Mouse (Mus musculus): ENCODE measurements around the gene Sec63. TPM values are rescaled to one million over a fixed set of nuclear protein-coding genes. Genes with fewer than 3 reads are reported as not detected.
A peak's percentile ranks its signal among the peaks of the same experiment; 100 is the strongest.

The Sec63 gene
- polyA plus RNA-seq, 1 experiment from 2014 or later: 22.7 TPM

- H3K27me3 ChIP-seq (ENCODE audit: insufficient read depth, low read length): no peaks in the 10 kb centered on the region
- H3K9ac ChIP-seq: no peak overlapping the region
- H3K4me2 ChIP-seq: no peak overlapping the region
- no peak overlapping the region for H3K27ac ChIP-seq (ENCODE audit: low read depth)
- DNase-seq (no peak), ATAC-seq (ENCODE audit: insufficient read depth) (no peak)
- 68% methylated on average over 2 of the region's 2 CpGs for WGBS
- no peaks in the 10 kb centered on the region for H3K9me3 ChIP-seq (ENCODE audit: low read depth, low read length)
- H3K4me3 ChIP-seq (ENCODE audit: low read depth, low read length): no peak overlapping the region
- peaks cover 74% of the 10 kb centered on the region for H3K36me3 ChIP-seq (ENCODE audit: insufficient read depth)
- H3K4me1 ChIP-seq (ENCODE audit: insufficient read depth): no peaks in the 10 kb centered on the region
- no peak for TF ChIP-seq CTCF (IDR thresholded peaks at IDR 0.05; ENCODE audit: low read depth)
Measured at GRCm38 (mm10) chr10:42830007-42830406, 68.7 kb downstream of the Sec63 start.

- Histone ChIP-seq H3K9ac (no peak overlapping the region), H3K4me3 (ENCODE audit: low read depth, low read length) (no peak overlapping the region), H3K36me3 (ENCODE audit: insufficient read depth) (peaks cover 73% of the 10 kb centered on the region), H3K27ac (ENCODE audit: low read depth) (no peak overlapping the region), H3K4me2 (no peak overlapping the region), H3K9me3 (ENCODE audit: low read depth, low read length) (no peaks in the 10 kb centered on the region), H3K4me1 (ENCODE audit: insufficient read depth) (no peaks in the 10 kb centered on the region), H3K27me3 (ENCODE audit: insufficient read depth, low read length) (no peaks in the 10 kb centered on the region)
- ATAC-seq (ENCODE audit: insufficient read depth) (peak; percentile 70), DNase-seq (peak; percentile 23)
- 50% methylated on average over 6 of the region's 6 CpGs for WGBS
- TF ChIP-seq CTCF (IDR thresholded peaks at IDR 0.05; ENCODE audit: low read depth): no peak
Measured at GRCm38 (mm10) chr10:42830409-42830808, 69.1 kb downstream of the Sec63 start.

GRCm38 (mm10) chr10:42832677-42833076 is 71.4 kb downstream of the Sec63 start:
- no peak; the same call in 1 of the 2 replicates for ATAC-seq (ENCODE audit: insufficient read depth)
- peak; percentile 54 for TF ChIP-seq CTCF (IDR thresholded peaks at IDR 0.05; ENCODE audit: low read depth)
- Histone ChIP-seq H3K4me2 (no peak overlapping the region), H3K4me1 (ENCODE audit: insufficient read depth) (no peaks in the 10 kb centered on the region), H3K36me3 (ENCODE audit: insufficient read depth) (peaks cover 72% of the 10 kb centered on the region), H3K27me3 (ENCODE audit: insufficient read depth, low read length) (no peaks in the 10 kb centered on the region), H3K27ac (ENCODE audit: low read depth) (no peak overlapping the region), H3K9me3 (ENCODE audit: low read depth, low read length) (no peaks in the 10 kb centered on the region), H3K4me3 (ENCODE audit: low read depth, low read length) (no peak overlapping the region), H3K9ac (no peak overlapping the region)
- 52% methylated on average over 4 of the region's 4 CpGs for WGBS
- DNase-seq: peak; percentile 55

DNA sequence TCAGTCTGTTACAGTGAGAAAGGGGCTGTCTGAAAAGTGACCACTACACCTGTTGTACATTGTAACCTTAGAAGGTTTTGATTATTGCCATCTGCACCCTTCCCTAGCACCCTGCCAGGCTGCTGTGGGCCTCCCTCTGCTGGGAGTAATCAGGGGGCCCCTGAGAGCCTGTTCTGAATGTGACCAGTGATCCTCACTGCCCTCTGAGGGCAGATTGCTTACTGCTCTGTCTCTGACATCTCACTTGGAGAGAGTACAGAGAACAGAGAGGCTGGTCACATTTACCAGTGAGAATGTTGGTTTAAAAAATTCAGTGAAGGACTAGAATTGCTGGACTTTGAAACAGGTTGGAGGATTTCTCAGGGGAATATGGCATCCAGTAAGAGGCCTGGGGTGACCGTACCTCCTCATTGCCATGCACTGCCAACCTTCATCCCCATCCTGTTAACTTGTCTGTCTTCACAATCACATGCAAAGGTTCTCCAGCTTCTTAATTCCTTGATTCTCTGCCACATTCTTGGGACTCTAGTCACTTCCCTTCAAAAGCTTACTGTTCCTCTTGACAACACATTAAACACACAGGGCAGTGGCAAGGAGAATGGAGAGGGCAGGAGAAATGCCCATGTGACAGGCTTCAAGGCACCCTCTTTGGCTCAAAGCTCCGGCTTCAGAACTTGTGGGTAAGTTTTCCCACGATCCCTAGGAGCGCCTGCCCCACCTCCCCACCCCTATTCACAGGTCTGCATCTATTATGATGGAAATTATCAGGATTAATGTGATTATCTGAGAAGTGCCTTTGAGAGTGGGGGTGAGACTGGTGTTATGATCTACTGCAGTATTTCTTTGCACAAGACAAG is 72.8 kb downstream of the Sec63 start:
- H3K36me3 ChIP-seq (ENCODE audit: insufficient read depth): peaks cover 58% of the 10 kb centered on the region
- H3K27ac ChIP-seq (ENCODE audit: low read depth): no peak overlapping the region
- H3K9ac ChIP-seq: 0 out of 2 replicates have a peak overlapping the region, but pooled peaks have one; percentile 3
- no peaks in the 10 kb centered on the region for H3K4me1 ChIP-seq (ENCODE audit: insufficient read depth)
- H3K27me3 ChIP-seq (ENCODE audit: insufficient read depth, low read length): no peaks in the 10 kb centered on the region
- H3K9me3 ChIP-seq (ENCODE audit: low read depth, low read length): no peaks in the 10 kb centered on the region
- no peak for ATAC-seq (ENCODE audit: insufficient read depth)
- no peak overlapping the region for H3K4me2 ChIP-seq
- H3K4me3 ChIP-seq (ENCODE audit: low read depth, low read length): no peak overlapping the region
- no peak for DNase-seq
- no peak for TF ChIP-seq CTCF (IDR thresholded peaks at IDR 0.05; ENCODE audit: low read depth)
- WGBS: 72% methylated on average over 4 of the region's 4 CpGs

DNA sequence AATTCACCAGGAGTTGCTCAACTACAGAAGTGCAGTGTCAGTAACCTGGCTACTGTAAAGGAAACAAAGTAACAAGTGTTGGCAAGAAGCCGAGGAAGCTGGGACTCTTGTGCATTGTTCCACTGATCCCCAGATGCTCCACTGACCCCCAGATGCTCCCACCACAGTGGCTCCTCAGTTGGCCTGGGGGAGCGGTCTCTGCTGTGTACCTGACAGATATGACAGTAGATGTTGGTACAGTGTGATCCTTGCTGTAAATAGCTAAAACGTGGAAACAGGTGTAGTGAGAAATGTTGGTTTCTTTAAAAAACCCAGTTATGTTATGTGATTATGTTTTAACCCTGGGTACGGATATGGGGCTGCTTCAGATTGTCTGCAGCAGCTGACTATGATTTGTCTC is 76.8 kb downstream of the Sec63 start:
- ATAC-seq (ENCODE audit: insufficient read depth): no peak
- H3K4me1 ChIP-seq (ENCODE audit: insufficient read depth): no peaks in the 10 kb centered on the region
- no peak for TF ChIP-seq CTCF (IDR thresholded peaks at IDR 0.05; ENCODE audit: low read depth)
- no peak overlapping the region for H3K9ac ChIP-seq
- H3K4me2 ChIP-seq: no peak overlapping the region
- no peaks in the 10 kb centered on the region for H3K9me3 ChIP-seq (ENCODE audit: low read depth, low read length)
- no peaks in the 10 kb centered on the region for H3K27me3 ChIP-seq (ENCODE audit: insufficient read depth, low read length)
- H3K27ac ChIP-seq (ENCODE audit: low read depth): no peak overlapping the region
- 79% methylated on average over 4 of the region's 4 CpGs for WGBS
- no peak overlapping the region for H3K4me3 ChIP-seq (ENCODE audit: low read depth, low read length)
- DNase-seq: no peak
- H3K36me3 ChIP-seq (ENCODE audit: insufficient read depth): peaks cover 29% of the 10 kb centered on the region

DNA sequence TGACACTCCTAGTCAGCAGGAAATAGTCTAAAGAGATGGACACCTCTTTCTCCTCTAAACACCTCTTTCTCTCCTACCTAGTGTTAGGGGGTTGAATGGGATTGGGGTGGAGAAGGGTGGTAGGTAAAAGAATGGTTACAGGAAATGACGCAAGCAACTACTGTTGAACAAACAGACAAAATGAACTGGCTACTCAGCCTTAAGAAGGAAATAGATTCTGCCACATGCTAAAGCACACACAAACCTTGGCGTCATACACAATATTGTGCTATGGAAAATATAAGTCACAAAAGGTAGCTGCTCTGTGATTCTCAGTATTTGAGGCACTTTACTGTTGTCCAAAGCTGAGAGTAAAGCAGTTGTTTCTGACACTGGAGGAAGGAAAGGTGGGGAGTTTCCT is 77.4 kb downstream of the Sec63 start:
- H3K36me3 ChIP-seq (ENCODE audit: insufficient read depth): peaks cover 23% of the 10 kb centered on the region
- H3K9ac ChIP-seq: no peak overlapping the region
- no peaks in the 10 kb centered on the region for H3K4me1 ChIP-seq (ENCODE audit: insufficient read depth)
- H3K27ac ChIP-seq (ENCODE audit: low read depth): no peak overlapping the region
- H3K4me2 ChIP-seq: no peak overlapping the region
- DNase-seq: no peak
- no peak for TF ChIP-seq CTCF (IDR thresholded peaks at IDR 0.05; ENCODE audit: low read depth)
- no peaks in the 10 kb centered on the region for H3K9me3 ChIP-seq (ENCODE audit: low read depth, low read length)
- 92% methylated on average over 2 of the region's 2 CpGs for WGBS
- H3K4me3 ChIP-seq (ENCODE audit: low read depth, low read length): no peak overlapping the region
- no peak for ATAC-seq (ENCODE audit: insufficient read depth)
- no peaks in the 10 kb centered on the region for H3K27me3 ChIP-seq (ENCODE audit: insufficient read depth, low read length)

DNA sequence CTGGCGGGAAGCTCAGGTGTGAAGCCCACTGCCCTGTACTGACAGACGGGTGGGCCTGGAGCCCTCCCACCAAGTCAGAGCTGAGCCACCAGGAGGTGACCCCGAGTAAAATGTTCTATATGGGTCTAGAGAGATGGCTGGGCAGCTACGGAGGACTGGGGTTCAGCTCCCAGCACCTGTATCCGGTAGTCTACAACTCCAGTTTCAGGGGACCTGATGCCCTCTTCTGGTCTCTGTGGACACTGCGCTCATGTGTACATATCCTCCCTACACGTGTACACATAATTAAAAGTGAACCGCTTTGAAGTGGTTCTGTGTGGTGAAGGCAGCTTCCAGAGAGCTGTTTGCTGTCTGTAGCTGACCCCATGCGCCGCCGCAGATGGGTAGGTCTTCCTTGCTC is 78.7 kb downstream of the Sec63 start:
- peaks cover 12% of the 10 kb centered on the region for H3K36me3 ChIP-seq (ENCODE audit: insufficient read depth)
- DNase-seq (no peak), ATAC-seq (ENCODE audit: insufficient read depth) (no peak)
- no peak overlapping the region for H3K4me2 ChIP-seq
- H3K27ac ChIP-seq (ENCODE audit: low read depth): no peak overlapping the region
- 92% methylated on average over 11 of the region's 11 CpGs for WGBS
- TF ChIP-seq CTCF (IDR thresholded peaks at IDR 0.05; ENCODE audit: low read depth): no peak; the same call in 1 of the 2 replicates
- H3K4me1 ChIP-seq (ENCODE audit: insufficient read depth): no peaks in the 10 kb centered on the region
- H3K9ac ChIP-seq: no peak overlapping the region
- no peak overlapping the region for H3K4me3 ChIP-seq (ENCODE audit: low read depth, low read length)
- no peaks in the 10 kb centered on the region for H3K9me3 ChIP-seq (ENCODE audit: low read depth, low read length)
- no peaks in the 10 kb centered on the region for H3K27me3 ChIP-seq (ENCODE audit: insufficient read depth, low read length)

All from lung, embryonic 14.5 days (tissue).